Mouse (Mus musculus): Measurements from ENCODE around the gene Krtap12-1. TPM values are rescaled to one million over a fixed set of nuclear protein-coding genes. Genes with fewer than 3 reads are reported as not detected.
"Not testable (repeated sequence)": the region's sequence is repeated elsewhere in the genome, so short reads cannot be mapped to it uniquely, and the experiment has no call there.

The Krtap12-1 gene
- total and polyA plus RNA-seq, 2 experiments: not detected

DNA sequence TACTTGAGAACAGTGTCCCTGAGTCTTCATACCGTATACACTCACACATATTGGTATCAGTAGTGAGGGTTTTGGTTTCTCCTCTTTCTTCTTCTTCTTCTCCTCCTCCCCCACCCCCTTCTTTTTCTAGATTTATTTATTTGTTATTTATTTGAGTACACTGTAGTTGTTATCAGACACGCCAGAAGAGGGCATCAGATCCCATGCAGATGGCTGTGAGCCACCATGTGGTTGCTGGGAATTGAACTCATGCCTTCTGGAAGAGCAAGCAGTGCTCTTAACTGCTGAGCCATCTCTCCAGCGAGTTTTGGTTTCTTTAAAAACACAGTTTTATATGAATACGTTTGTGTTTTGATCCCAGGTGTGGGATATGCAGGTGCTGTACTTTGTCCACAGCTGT is 7.9 kb downstream of the Krtap12-1 start:
- Histone ChIP-seq H3K9ac (ENCODE audit: low read depth, low read length) (no peak overlapping the region), H3K4me3 (ENCODE audit: insufficient read depth, low read depth, low read length) (no peak overlapping the region), H3K79me2 (ENCODE audit: control insufficient read depth, insufficient read depth, low read length) (no peaks in the 10 kb centered on the region), H3K27ac (replicated peaks; ENCODE audit: insufficient read depth, low read depth, low read length) (no peak overlapping the region), H3K4me1 (ENCODE audit: control insufficient read depth, insufficient read depth, low read length) (no peaks in the 10 kb centered on the region), H3K36me3 (ENCODE audit: control insufficient read depth, insufficient read depth, low read length) (no peaks in the 10 kb centered on the region), H3K27me3 (ENCODE audit: control insufficient read depth, insufficient read depth, low read length) (no peaks in the 10 kb centered on the region)
- no peak for DNase-seq (ENCODE audit: extremely low read depth, low read depth, low spot score)
- 63% methylated on average over 4 of the region's 4 CpGs for WGBS
- TF ChIP-seq POLR2A (IDR thresholded peaks at IDR 0.05; ENCODE audit: extremely low read depth, insufficient read depth, low read length) (no peak), CTCF (IDR thresholded peaks at IDR 0.05; ENCODE audit: low read depth, low read length) (no peak)

DNA sequence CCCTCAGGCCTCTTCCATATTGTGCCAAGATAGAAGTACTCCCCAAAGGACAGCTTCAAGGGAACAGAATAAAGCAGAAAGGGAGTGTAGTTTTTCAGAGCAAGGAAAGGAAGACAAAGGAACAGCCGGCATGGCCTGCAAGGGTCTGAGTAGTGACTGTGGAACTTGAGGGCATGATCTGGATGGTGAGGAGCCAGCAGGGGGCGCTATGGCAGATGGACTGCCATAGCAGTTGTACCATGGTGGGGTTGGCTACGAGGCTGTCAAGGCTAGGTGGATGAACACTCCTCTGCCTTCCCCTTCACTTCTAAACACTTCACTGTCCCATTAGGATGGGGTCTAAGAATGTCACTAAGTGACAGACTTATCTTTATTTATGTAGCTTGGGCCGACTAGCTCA is 8.8 kb downstream of the Krtap12-1 start:
- no peak overlapping the region for H3K9ac ChIP-seq (ENCODE audit: low read depth, low read length)
- TF ChIP-seq POLR2A (IDR thresholded peaks at IDR 0.05; ENCODE audit: extremely low read depth, insufficient read depth, low read length) (no peak), CTCF (IDR thresholded peaks at IDR 0.05; ENCODE audit: low read depth, low read length) (peak; percentile 67)
- H3K4me1 ChIP-seq (ENCODE audit: control insufficient read depth, insufficient read depth, low read length): no peaks in the 10 kb centered on the region
- 59% methylated on average over 4 of the region's 4 CpGs for WGBS
- no peaks in the 10 kb centered on the region for H3K36me3 ChIP-seq (ENCODE audit: control insufficient read depth, insufficient read depth, low read length)
- no peak overlapping the region for H3K4me3 ChIP-seq (ENCODE audit: insufficient read depth, low read depth, low read length)
- H3K79me2 ChIP-seq (ENCODE audit: control insufficient read depth, insufficient read depth, low read length): no peaks in the 10 kb centered on the region
- no peaks in the 10 kb centered on the region for H3K27me3 ChIP-seq (ENCODE audit: control insufficient read depth, insufficient read depth, low read length)
- DNase-seq (ENCODE audit: extremely low read depth, low read depth, low spot score): no peak
- no peak overlapping the region for H3K27ac ChIP-seq (replicated peaks; ENCODE audit: insufficient read depth, low read depth, low read length)

DNA sequence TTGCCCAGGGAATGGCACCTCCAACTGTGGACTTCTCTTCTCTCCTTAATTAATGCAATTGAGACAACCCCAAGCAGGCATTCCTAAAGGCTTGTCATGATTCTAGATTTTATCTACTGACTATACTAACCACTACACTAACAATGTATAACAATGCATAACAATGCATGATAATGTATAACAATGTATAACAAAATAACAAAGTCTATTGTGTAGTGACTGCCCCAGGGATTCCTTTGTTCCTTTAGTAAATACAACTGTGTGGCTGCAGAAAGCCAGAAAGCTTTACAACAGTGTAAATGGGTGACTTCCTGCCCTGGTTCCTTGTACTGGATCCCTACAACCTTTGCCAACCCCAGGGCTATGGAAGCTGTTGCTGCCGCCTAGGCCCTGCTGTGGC is 15.5 kb downstream of the Krtap12-1 start:
- H3K36me3 ChIP-seq (ENCODE audit: control insufficient read depth, insufficient read depth, low read length): no peaks in the 10 kb centered on the region
- H3K9ac ChIP-seq (ENCODE audit: low read depth, low read length): no peak overlapping the region
- H3K4me3 ChIP-seq (ENCODE audit: insufficient read depth, low read depth, low read length): no peak overlapping the region
- H3K27ac ChIP-seq (replicated peaks; ENCODE audit: insufficient read depth, low read depth, low read length): no peak overlapping the region
- no peaks in the 10 kb centered on the region for H3K79me2 ChIP-seq (ENCODE audit: control insufficient read depth, insufficient read depth, low read length)
- no peak for TF ChIP-seq POLR2A (IDR thresholded peaks at IDR 0.05; ENCODE audit: extremely low read depth, insufficient read depth, low read length)
- TF ChIP-seq CTCF (IDR thresholded peaks at IDR 0.05; ENCODE audit: low read depth, low read length): no peak
- DNase-seq (ENCODE audit: extremely low read depth, low read depth, low spot score): no peak
- no peaks in the 10 kb centered on the region for H3K27me3 ChIP-seq (ENCODE audit: control insufficient read depth, insufficient read depth, low read length)
- 100% methylated on average over 1 of the region's 1 CpGs for WGBS
- H3K4me1 ChIP-seq (ENCODE audit: control insufficient read depth, insufficient read depth, low read length): no peaks in the 10 kb centered on the region

DNA sequence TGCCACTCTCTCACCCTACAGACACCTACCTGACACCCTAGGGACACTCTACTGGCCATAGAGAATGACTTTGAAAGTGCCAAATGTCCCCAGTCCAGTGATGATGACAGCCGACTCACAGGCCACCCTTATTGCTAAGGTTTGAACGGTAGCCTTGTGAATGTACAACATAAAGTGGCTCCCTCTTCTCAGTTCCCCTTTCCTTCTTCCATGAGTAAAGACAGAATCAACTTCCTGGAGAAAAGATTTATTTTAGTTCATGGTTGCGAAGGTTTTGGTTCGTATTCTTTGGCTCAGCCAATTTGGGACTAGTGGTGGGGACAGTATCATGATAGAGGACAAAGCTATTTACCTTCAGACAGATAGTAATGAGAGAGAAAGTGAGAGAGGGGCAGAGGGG is 18.5 kb downstream of the Krtap12-1 start:
- no peak for TF ChIP-seq CTCF (IDR thresholded peaks at IDR 0.05; ENCODE audit: low read depth, low read length)
- TF ChIP-seq POLR2A (IDR thresholded peaks at IDR 0.05; ENCODE audit: extremely low read depth, insufficient read depth, low read length): no peak
- no peak for DNase-seq (ENCODE audit: extremely low read depth, low read depth, low spot score)
- WGBS: 75% methylated on average over 4 of the region's 4 CpGs
- Histone ChIP-seq H3K4me3 (ENCODE audit: insufficient read depth, low read depth, low read length) (no peak overlapping the region), H3K36me3 (ENCODE audit: control insufficient read depth, insufficient read depth, low read length) (no peaks in the 10 kb centered on the region), H3K27me3 (ENCODE audit: control insufficient read depth, insufficient read depth, low read length) (no peaks in the 10 kb centered on the region), H3K79me2 (ENCODE audit: control insufficient read depth, insufficient read depth, low read length) (no peaks in the 10 kb centered on the region), H3K27ac (replicated peaks; ENCODE audit: insufficient read depth, low read depth, low read length) (no peak overlapping the region), H3K4me1 (ENCODE audit: control insufficient read depth, insufficient read depth, low read length) (no peaks in the 10 kb centered on the region), H3K9ac (ENCODE audit: low read depth, low read length) (no peak overlapping the region)

DNA sequence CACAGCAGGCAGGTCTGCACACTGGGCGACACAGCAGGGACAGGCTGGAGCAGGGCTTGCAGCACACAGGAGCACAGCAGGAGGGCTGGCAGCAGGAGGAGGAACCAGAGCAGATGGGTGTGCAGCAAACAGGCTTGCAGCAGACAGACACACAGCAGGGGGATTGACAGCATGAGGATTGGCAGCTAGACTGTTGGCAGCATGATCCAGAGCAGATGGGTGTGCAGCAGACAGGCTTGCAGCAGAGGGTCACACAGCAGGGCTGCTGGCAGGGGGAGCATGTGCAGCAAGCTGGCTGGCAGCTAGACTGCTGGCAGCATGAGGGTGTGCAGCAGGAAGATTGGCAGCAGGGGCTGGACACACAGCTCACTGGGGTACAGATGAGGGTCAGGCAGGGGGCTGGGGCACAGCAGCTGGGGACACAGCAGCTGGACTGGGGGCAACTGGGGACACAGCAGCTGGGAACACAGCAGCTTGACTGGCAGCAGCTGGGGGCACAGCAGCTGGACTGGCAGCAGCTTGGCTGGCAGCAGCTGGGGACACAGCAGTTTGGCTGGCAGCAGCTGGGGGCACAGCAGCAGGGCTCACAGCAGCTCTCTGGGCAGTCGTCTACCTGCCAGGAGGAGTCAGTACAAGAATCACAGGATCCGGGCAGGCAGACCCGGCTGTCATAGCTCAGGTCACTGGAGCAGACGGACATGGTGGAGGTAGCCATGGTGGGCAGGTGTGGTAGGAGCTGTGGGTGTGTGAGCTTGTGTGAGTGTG is 21.7 kb downstream of the Krtap12-1 start, which contains the start of gene Gm18596:
TSS of gene Gm18596 (minus strand) at position 715 of the 765 bp plus-strand sequence.
- H3K27ac ChIP-seq (replicated peaks; ENCODE audit: insufficient read depth, low read depth, low read length); H3K4me1 ChIP-seq (ENCODE audit: control insufficient read depth, insufficient read depth, low read length); H3K9ac ChIP-seq (ENCODE audit: low read depth, low read length); H3K36me3 ChIP-seq (ENCODE audit: control insufficient read depth, insufficient read depth, low read length); H3K4me3 ChIP-seq (ENCODE audit: insufficient read depth, low read depth, low read length); DNase-seq (ENCODE audit: extremely low read depth, low read depth, low spot score); H3K27me3 ChIP-seq (ENCODE audit: control insufficient read depth, insufficient read depth, low read length); H3K79me2 ChIP-seq (ENCODE audit: control insufficient read depth, insufficient read depth, low read length): not testable (repeated sequence)
- WGBS: 67% methylated on average over 5 of the region's 5 CpGs

DNA sequence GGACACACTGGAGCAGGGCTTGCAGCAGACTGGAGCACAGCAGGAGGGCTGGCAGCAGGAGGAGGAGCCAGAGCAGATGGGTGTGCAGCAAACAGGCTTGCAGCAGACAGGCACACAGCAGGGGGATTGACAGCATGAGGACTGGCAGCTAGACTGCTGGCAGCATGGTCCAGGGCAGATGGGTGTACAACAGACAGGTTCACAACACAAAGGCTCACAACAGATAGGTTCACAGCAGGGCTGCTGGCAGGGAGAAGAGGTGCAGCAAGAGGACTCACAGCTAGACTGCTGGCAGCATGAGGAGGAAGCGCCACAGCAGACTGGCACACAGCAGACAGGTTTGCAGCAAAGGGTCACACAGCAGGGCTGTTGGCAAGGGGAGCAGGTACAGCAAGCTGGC is 30.3 kb downstream of the Krtap12-1 start:
- H3K27ac ChIP-seq (replicated peaks; ENCODE audit: insufficient read depth, low read depth, low read length); H3K79me2 ChIP-seq (ENCODE audit: control insufficient read depth, insufficient read depth, low read length); H3K9ac ChIP-seq (ENCODE audit: low read depth, low read length); H3K4me1 ChIP-seq (ENCODE audit: control insufficient read depth, insufficient read depth, low read length); H3K36me3 ChIP-seq (ENCODE audit: control insufficient read depth, insufficient read depth, low read length); H3K27me3 ChIP-seq (ENCODE audit: control insufficient read depth, insufficient read depth, low read length); H3K4me3 ChIP-seq (ENCODE audit: insufficient read depth, low read depth, low read length): not testable (repeated sequence)
- DNase-seq (ENCODE audit: extremely low read depth, low read depth, low spot score): peak; percentile 5
- 58% methylated on average over 1 of the region's 1 CpGs for WGBS

DNA sequence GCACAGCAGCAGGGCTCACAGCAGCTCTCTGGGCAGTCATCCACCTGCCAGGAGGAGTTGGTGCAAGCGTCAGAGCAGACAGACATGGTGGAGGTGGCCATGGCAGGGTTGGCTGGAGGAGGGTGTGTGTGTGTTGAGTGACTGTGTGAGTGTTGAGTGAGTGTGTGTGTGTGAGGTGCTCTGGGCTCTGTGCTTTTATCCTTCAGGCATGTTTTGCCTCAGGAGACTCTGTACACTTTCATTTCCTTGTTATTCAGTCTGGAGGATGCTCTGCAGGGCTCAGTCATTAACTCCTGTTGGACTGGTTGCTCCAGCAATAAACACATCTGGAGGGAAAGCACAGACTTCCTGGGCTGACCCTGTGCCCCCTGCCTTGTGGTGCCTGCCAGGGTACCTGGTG is 30.9 kb downstream of the Krtap12-1 start, which contains the start of gene Gm9736:
TSS of gene Gm9736 (minus strand) at position 101 of the 400 bp plus-strand sequence.
- H3K9ac ChIP-seq (ENCODE audit: low read depth, low read length); H3K27ac ChIP-seq (replicated peaks; ENCODE audit: insufficient read depth, low read depth, low read length); H3K27me3 ChIP-seq (ENCODE audit: control insufficient read depth, insufficient read depth, low read length); H3K36me3 ChIP-seq (ENCODE audit: control insufficient read depth, insufficient read depth, low read length); DNase-seq (ENCODE audit: extremely low read depth, low read depth, low spot score); H3K4me3 ChIP-seq (ENCODE audit: insufficient read depth, low read depth, low read length); H3K4me1 ChIP-seq (ENCODE audit: control insufficient read depth, insufficient read depth, low read length); H3K79me2 ChIP-seq (ENCODE audit: control insufficient read depth, insufficient read depth, low read length): not testable (repeated sequence)
- 67% methylated on average over 1 of the region's 1 CpGs for WGBS
